Mouse (Mus musculus) brain, embryonic 14.5 days (tissue): ENCODE measurements at regions not wholly inside any gene's neighbourhood (a gene's known extent, or its start where the extent isn't known, plus 50 kb on each side); places are given as distances from the start of the nearest gene placed in this dataset.

Source experiments
- CTCF ChIP-seq: fragments of 200-500 bp; IDR thresholded peaks from 2 replicates; pipeline ENCODE4 v1.5.1; 2012; ENCODE audit warnings: inconsistent platforms, mild to moderate bottlenecking, moderate library complexity, borderline replicate concordance; ENCODE audit not compliant: insufficient read depth, insufficient read length; ENCODE audit errors: extremely low read depth
- POLR2A ChIP-seq: fragments of 200-500 bp; IDR thresholded peaks from 2 replicates; pipeline ENCODE4 v1.6.1; 2012; ENCODE audit warnings: mild to moderate bottlenecking, inconsistent platforms, borderline replicate concordance; ENCODE audit not compliant: poor library complexity, insufficient read depth, insufficient read length, severe bottlenecking; ENCODE audit errors: extremely low read depth

DNA sequence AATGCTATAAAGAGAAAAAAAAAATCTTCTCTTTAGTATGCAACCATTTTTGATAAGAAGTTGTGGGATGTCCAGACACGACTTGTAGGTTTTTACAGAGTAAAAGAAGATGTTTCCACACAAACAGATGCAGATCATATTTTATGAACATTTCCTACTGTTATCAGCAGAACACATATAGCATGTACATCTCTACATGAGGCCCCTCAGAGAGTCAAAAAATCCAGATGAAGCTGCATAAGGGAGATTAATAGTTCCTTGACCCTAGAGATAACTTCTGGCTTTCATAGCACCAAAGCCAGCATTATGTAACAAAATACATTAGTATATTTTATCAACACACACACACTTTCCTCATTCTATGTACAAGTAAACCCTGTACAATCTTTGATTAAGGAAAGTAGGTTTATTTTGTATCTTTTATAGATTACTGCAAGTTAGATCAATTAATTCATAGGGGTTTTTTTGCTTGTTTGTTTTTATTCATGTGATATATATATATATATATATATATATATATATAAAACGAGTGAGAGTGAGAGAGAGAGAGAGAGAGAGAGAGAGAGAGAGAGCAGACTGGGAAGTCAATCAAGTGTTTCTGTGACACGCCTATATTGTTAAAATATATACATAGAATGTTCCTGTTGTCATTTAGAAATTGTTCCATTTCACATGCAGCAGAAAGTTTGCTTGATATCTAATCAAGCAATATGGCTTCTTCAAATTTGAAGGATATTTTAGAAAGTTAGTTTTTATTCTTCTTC lies 541.2 kb downstream of the Plcl1 start:
- TF ChIP-seq CTCF: no peak
- TF ChIP-seq POLR2A: no peak
